Mouse (Mus musculus) layer of hippocampus, postnatal 25 days (tissue): Measurements from ENCODE around the gene Tspan9. TPM values are rescaled to one million over a fixed set of nuclear protein-coding genes. Genes with fewer than 3 reads are reported as not detected.

ENCODE experiments used
- DNase-seq, 2 experiments: peaks; one replicate each; pipeline ENCODE4 v3.0.0; 2022; ENCODE audit warnings: mixed read lengths in 2 of 2, low spot score in 1 of 2; ENCODE audit errors: extremely low spot score in 1 of 2
- total RNA-seq, 2 experiments: library from RNA; stranded (reverse); gene quantifications; 2 replicates each; pipeline ENCODE4 v1.2.3; 2021

The Tspan9 gene
- 10 to 100 TPM; 53.6 to 64.0 TPM for total RNA-seq

- peak; percentile 43 to 44 for DNase-seq
Measured at GRCm38 (mm10) chr6:128143390-128144020, at the start of gene Tspan9. Tspan9 (minus strand) TSS chr6:128143594.

GRCm38 (mm10) chr6:128183521-128183920, 40.1 kb upstream of the Tspan9 start:
- DNase-seq: no peak

- no peak for DNase-seq
Measured at GRCm38 (mm10) chr6:128181176-128181575, 37.8 kb upstream of the Tspan9 start.

- no peak for DNase-seq
Measured at GRCm38 (mm10) chr6:128179651-128180050, 36.3 kb upstream of the Tspan9 start.

GRCm38 (mm10) chr6:128179247-128179646, 35.9 kb upstream of the Tspan9 start:
- DNase-seq: no peak

GRCm38 (mm10) chr6:128178681-128179080, 35.3 kb upstream of the Tspan9 start:
- DNase-seq: no peak

GRCm38 (mm10) chr6:128168785-128169679, 25.6 kb upstream of the Tspan9 start:
- peak; percentile 12 to 46 for DNase-seq

GRCm38 (mm10) chr6:128165564-128165963, 22.2 kb upstream of the Tspan9 start:
- DNase-seq: no peak

- no peak for DNase-seq
Measured at GRCm38 (mm10) chr6:128164632-128165031, 21.2 kb upstream of the Tspan9 start.

GRCm38 (mm10) chr6:128159092-128159491, 15.7 kb upstream of the Tspan9 start:
- no peak for DNase-seq

GRCm38 (mm10) chr6:128158031-128158430, 14.6 kb upstream of the Tspan9 start:
- no peak for DNase-seq

GRCm38 (mm10) chr6:128156476-128156875, 13.1 kb upstream of the Tspan9 start:
- no peak for DNase-seq

- no peak for DNase-seq
Measured at GRCm38 (mm10) chr6:128155935-128156334, 12.5 kb upstream of the Tspan9 start.

GRCm38 (mm10) chr6:128145765-128146164, 2.4 kb upstream of the Tspan9 start:
- DNase-seq: peak; percentile 33 to 66

GRCm38 (mm10) chr6:128142369-128143278, 770 bp downstream of the Tspan9 start:
- DNase-seq: no peak

- DNase-seq: no peak
Measured at GRCm38 (mm10) chr6:128140724-128141123, 2.7 kb downstream of the Tspan9 start.

GRCm38 (mm10) chr6:128137855-128138254, 5.5 kb downstream of the Tspan9 start:
- no peak for DNase-seq

GRCm38 (mm10) chr6:128136654-128137053, 6.7 kb downstream of the Tspan9 start:
- no peak for DNase-seq

- no peak for DNase-seq
Measured at GRCm38 (mm10) chr6:128135459-128135858, 7.9 kb downstream of the Tspan9 start.

GRCm38 (mm10) chr6:128135006-128135405, 8.4 kb downstream of the Tspan9 start:
- no peak for DNase-seq
